Mouse (Mus musculus) gastrocnemius, adult 8-10 months (tissue): ENCODE measurements around the gene Vmn2r38. TPM values are rescaled to one million over a fixed set of nuclear protein-coding genes. Genes with fewer than 3 reads are reported as not detected.
"Not testable (repeated sequence)": the region's sequence is repeated elsewhere in the genome, so short reads cannot be mapped to it uniquely, and the experiment has no call there.

Experiments
- DNase-seq, 2 experiments: peaks; one replicate each; pipeline ENCODE4 v3.0.0; 2022; ENCODE audit warnings: low spot score in 2 of 2
- total RNA-seq, 4 experiments: library from RNA; stranded (reverse); gene quantifications; 2 replicates each; pipeline ENCODE4 v1.2.4; 2022

Gene Vmn2r38
- not detected for total RNA-seq

- not testable (repeated sequence) for DNase-seq
Measured at GRCm38 (mm10) chr7:9097781-9098180, at the start of gene Vmn2r38. TSS of gene Vmn2r38 (minus strand) at chr7:9097881.

GRCm38 (mm10) chr7:9065353-9065752, 32.3 kb downstream of the Vmn2r38 start:
- DNase-seq = not testable (repeated sequence)

- DNase-seq = not testable (repeated sequence)
Measured at GRCm38 (mm10) chr7:9030698-9031097, 67.0 kb downstream of the Vmn2r38 start, which contains the start of gene Vmn2r39. TSS of gene Vmn2r39 (minus strand) at chr7:9030798.

Other genes with a start within 250 kb of the Vmn2r38 start
- not detected for gene Vmn2r40, start 166.4 kb downstream of the Vmn2r38 start, total RNA-seq
- gene Vmn2r39, start 67.1 kb downstream of the Vmn2r38 start, total RNA-seq = not detected
- gene Vmn2r37, start 125.8 kb upstream of the Vmn2r38 start, total RNA-seq = not detected